Mouse (Mus musculus) effector memory CD4-positive, alpha-beta T cell, adult 5 months (primary cell): ENCODE data around the gene Olfr51. TPM values are rescaled to one million over a fixed set of nuclear protein-coding genes. Genes with fewer than 3 reads are reported as not detected.

Source experiments
- polyA plus RNA-seq: library from polyadenylated mRNA; unstranded; fragments of 100-300 nt; shearing (Covaris generic); gene quantifications from one replicate; pipeline ENCODE4 v1.2.1, GENCODE M21; 2017

Olfr51 gene
- polyA plus RNA-seq = 0.41 TPM

GRCm38 (mm10) chr11:51003296-51003695, at the start of gene Olfr51:
Gene Olfr51 (plus strand): TSS chr11:51003596.

GRCm38 (mm10) chr11:50953665-50954064, 49.7 kb upstream of the Olfr51 start, which contains the start of gene Prop1:
Gene Prop1 (minus strand): TSS chr11:50953765.

GRCm38 (mm10) chr11:50966230-50966629, 37.2 kb upstream of the Olfr51 start, which contains the start of gene Olfr1378:
Gene Olfr1378 (plus strand): TSS chr11:50966530.

GRCm38 (mm10) chr11:50981667-50982066, 21.7 kb upstream of the Olfr51 start, which contains the start of gene Olfr1377:
Gene Olfr1377 (plus strand): TSS chr11:50981967.

GRCm38 (mm10) chr11:51013936-51014335, 10.5 kb downstream of the Olfr51 start, which contains the start of gene Olfr54:
Gene Olfr54 (plus strand): TSS chr11:51014236.

GRCm38 (mm10) chr11:51047809-51048208, 44.4 kb downstream of the Olfr51 start, which contains the start of gene Olfr1375:
Gene Olfr1375 (plus strand): TSS chr11:51048109.

GRCm38 (mm10) chr11:51059151-51059571, 55.8 kb downstream of the Olfr51 start, which contains the start of gene Zfp354a:
Gene Zfp354a (plus strand): TSS chr11:51059257.

Other genes with a start within 250 kb of the Olfr51 start
- 1.2 TPM for gene Zfp354c, start 175.9 kb upstream of the Olfr51 start, polyA plus RNA-seq
- gene Zfp879, start 162.0 kb upstream of the Olfr51 start, polyA plus RNA-seq = not detected
- gene Grm6, start 152.9 kb upstream of the Olfr51 start, polyA plus RNA-seq = not detected
- gene Zfp454, start 115.9 kb upstream of the Olfr51 start, polyA plus RNA-seq = not detected
- gene Zfp2, start 87.4 kb upstream of the Olfr51 start, polyA plus RNA-seq = not detected
- gene Zfp354b, start 72.0 kb upstream of the Olfr51 start, polyA plus RNA-seq = not detected
- not detected for gene 4933414I15Rik, start 59.8 kb upstream of the Olfr51 start, polyA plus RNA-seq
- gene Prop1, start 49.8 kb upstream of the Olfr51 start, polyA plus RNA-seq = not detected
- not detected for gene Olfr1378, start 37.1 kb upstream of the Olfr51 start, polyA plus RNA-seq
- not detected for gene Olfr1377, start 21.6 kb upstream of the Olfr51 start, polyA plus RNA-seq
- not detected for gene Olfr54, start 10.6 kb downstream of the Olfr51 start, polyA plus RNA-seq
- gene Olfr1375, start 44.5 kb downstream of the Olfr51 start, polyA plus RNA-seq = not detected
- gene Zfp354a, start 55.7 kb downstream of the Olfr51 start, polyA plus RNA-seq = not detected
- gene Gm12569, start 216.9 kb downstream of the Olfr51 start, polyA plus RNA-seq = not detected